Mouse (Mus musculus): Measurements from ENCODE around the gene Chchd6. TPM values are rescaled to one million over a fixed set of nuclear protein-coding genes. Genes with fewer than 3 reads are reported as not detected.
A peak's percentile ranks its signal among the peaks of the same experiment; 100 is the strongest.

Gene Chchd6
- total RNA-seq (2021): 10 to 100 TPM; 79.1 to 83.9 TPM

GRCm38 (mm10) chr6:89595018-89595776 lies at the start of gene Chchd6:
Gene Chchd6, minus strand, starts transcription at chr6:89595652.
- peak; percentile 96 to 98 for DNase-seq (ENCODE audit: low spot score in 2 of 2)
- intact Hi-C loops (cut with DNase I): no loop called here

GRCm38 (mm10) chr6:89644271-89645075 lies 49.0 kb upstream of the Chchd6 start:
- intact Hi-C loops (cut with DNase I): no loop called here
- DNase-seq (ENCODE audit: low spot score in 2 of 2): peak; percentile 76 to 79

- peak; percentile 84 for DNase-seq (ENCODE audit: low spot score in 2 of 2)
- intact Hi-C loops (cut with DNase I): no loop called here
Measured at GRCm38 (mm10) chr6:89643798-89644270, 48.4 kb upstream of the Chchd6 start, which contains the start of gene Txnrd3. Gene Txnrd3, plus strand, starts transcription at chr6:89643988.

DNA sequence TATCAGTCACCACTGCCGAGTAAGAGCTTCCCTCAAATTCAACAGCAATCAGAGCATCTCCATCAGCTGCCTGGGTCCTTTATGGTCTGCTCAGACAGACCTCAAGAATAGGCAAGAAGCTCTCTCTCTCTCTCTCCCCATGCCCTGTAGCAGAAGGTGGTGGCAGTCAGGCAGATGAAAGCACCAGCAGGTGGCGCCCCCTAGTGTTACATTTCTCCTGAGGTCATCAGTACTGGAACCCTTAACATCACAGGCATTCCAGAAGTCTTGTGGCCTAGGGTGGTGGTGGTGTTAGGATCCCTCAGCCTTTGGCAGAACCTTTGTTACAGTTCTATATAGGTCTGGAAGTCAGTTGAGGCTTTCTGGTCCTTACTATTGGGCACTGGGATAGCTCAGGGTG lies 43.6 kb upstream of the Chchd6 start:
- peak; percentile 50 to 57 for DNase-seq (ENCODE audit: low spot score in 2 of 2)
- intact Hi-C loops (cut with DNase I): loop anchor here (10.0 kb wide), 1 partner anchor 594 kb away; no protein-coding TSS in a partner anchor

- intact Hi-C loops (cut with DNase I): loop anchor here (10.0 kb wide), 1 partner anchor 593 kb away; no protein-coding TSS in a partner anchor
Measured at GRCm38 (mm10) chr6:89637977-89638376, 42.5 kb upstream of the Chchd6 start.

DNA sequence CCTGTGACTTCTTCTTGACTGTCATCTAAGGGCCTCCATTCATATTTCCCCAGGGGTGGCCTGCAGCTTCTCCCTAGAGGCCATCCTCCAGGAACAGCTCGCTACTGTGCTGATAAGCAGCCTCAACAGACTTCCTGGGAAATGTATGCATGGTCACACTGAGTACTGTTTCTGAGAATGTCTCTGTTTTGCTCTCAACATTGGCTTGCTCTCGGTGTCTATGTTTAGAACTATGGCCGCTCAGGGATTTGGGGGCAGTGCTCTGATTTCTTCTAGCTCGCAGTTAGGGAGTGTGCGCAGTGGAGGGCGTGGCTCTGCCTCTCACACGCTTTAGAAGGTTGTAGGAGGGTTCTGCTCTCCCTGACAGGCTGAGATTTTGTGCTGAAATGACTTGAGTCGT lies 38.9 kb upstream of the Chchd6 start:
- intact Hi-C loops (cut with DNase I): loop anchor here (5.0 to 10.0 kb wide), 4 partner anchors 77 to 652 kb away; partner anchors contain the start of gene Plxna1
- peak in 1 of 2 experiments; percentile 50 for DNase-seq (ENCODE audit: low spot score in 2 of 2)

More at GRCm38 (mm10) chr6:89637977-89638376, 42.5 kb upstream of the Chchd6 start:
- no peak for DNase-seq (ENCODE audit: low spot score in 2 of 2)

GRCm38 (mm10) chr6:89633115-89633514 lies 37.7 kb upstream of the Chchd6 start:
- intact Hi-C loops (cut with DNase I): loop anchor here (2.0 to 10.0 kb wide), 5 partner anchors 76 to 706 kb away; partner anchors contain the start of gene Plxna1
- no peak for DNase-seq (ENCODE audit: low spot score in 2 of 2)

- intact Hi-C loops (cut with DNase I): loop anchor here (2.0 to 10.0 kb wide), 5 partner anchors 75 to 705 kb away; partner anchors contain the start of gene Plxna1
- peak; percentile 90 to 95 for DNase-seq (ENCODE audit: low spot score in 2 of 2)
Measured at GRCm38 (mm10) chr6:89631809-89632562, 36.5 kb upstream of the Chchd6 start.

GRCm38 (mm10) chr6:89628045-89628785 lies 32.8 kb upstream of the Chchd6 start:
- intact Hi-C loops (cut with DNase I): no loop called here
- DNase-seq (ENCODE audit: low spot score in 2 of 2): no peak

DNA sequence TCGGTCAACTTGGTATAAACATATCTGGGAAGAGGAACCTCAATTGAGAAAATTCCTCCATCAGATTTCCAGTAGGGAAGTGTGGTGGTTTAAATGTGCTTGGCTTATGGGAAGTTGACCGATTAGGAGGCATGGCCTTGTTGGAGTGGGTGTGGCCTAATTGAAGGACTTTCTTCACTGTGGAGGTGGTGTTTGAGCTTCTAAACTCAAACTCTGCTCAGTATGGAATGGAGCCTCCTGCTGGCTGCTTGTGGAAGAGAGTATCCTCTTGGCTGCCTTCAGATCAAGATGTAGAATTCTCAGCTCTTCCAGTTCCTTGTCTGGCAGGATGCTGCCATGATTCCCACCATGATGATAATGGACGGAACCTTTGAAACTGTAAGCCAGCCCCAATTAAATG lies 27.2 kb upstream of the Chchd6 start:
- intact Hi-C loops (cut with DNase I): no loop called here

GRCm38 (mm10) chr6:89615373-89615755 lies 19.9 kb upstream of the Chchd6 start:
- DNase-seq (ENCODE audit: low spot score in 2 of 2): no peak
- intact Hi-C loops (cut with DNase I): no loop called here

More for the DNA sequence above, 27.2 kb upstream of the Chchd6 start:
- no peak for DNase-seq (ENCODE audit: low spot score in 2 of 2)

DNA sequence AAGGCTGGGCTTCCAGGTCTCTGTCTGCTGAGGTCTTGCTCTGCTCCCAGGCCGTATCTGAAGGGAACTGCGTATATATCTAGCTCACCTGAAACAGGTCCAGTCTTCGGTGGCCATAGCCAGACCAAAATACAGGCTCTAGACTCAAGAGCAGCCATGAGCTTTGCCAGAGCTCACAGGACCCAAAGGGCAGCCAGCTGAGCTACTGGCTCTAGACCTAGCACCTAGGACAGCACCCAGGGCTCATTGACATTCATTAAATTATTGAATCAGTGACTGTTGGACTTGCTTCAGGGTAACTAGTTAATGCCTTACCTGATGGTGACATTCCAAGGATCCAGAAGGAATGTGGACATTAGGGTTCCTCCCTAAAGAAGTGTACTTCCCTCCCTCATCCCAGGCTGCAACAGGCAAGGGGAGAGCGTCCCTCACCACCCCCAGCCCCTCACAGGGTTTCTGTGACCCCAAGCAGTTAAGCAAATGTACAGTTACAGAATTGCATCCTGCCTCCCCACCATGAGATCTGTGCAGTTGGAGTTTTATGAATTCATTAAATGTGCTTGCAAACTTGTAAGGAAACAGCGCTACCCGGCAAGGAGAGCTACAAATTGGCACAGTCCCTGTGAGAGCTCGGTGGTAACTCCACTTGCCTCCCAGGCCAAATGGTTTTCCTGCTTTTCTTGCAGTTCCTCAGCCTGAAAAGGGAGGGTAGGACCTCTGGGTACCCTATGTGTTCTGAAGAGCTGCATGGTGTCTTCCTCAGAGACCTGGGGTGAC lies 19.3 kb upstream of the Chchd6 start:
- intact Hi-C loops (cut with DNase I): no loop called here
- DNase-seq (ENCODE audit: low spot score in 2 of 2): no peak

- no peak for DNase-seq (ENCODE audit: low spot score in 2 of 2)
- intact Hi-C loops (cut with DNase I): no loop called here
Measured at GRCm38 (mm10) chr6:89614107-89614471, 18.6 kb upstream of the Chchd6 start.

- intact Hi-C loops (cut with DNase I): no loop called here
- DNase-seq (ENCODE audit: low spot score in 2 of 2): peak; percentile 61 to 63
Measured at GRCm38 (mm10) chr6:89613336-89614106, 18.1 kb upstream of the Chchd6 start.

DNA sequence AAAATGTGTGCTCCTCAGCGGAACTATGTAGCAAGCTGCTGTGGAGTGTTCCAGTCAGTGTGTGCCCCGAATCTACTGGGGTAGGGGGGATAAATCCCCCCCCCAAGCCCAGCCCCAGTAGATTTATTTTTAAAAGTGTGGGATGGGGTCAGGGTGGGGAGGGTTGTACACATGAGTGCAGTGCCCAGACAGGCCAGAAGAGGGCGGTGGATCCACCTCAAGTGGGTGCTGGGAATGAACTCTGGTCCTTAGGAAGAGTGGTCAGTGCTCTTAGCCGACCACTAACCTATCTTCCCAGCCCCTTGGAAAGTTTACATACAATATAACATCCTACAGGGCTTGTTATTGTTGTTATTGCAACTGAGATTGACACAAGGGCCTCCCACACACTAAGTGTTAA lies 12.5 kb upstream of the Chchd6 start:
- no peak for DNase-seq (ENCODE audit: low spot score in 2 of 2)
- intact Hi-C loops (cut with DNase I): no loop called here

DNA sequence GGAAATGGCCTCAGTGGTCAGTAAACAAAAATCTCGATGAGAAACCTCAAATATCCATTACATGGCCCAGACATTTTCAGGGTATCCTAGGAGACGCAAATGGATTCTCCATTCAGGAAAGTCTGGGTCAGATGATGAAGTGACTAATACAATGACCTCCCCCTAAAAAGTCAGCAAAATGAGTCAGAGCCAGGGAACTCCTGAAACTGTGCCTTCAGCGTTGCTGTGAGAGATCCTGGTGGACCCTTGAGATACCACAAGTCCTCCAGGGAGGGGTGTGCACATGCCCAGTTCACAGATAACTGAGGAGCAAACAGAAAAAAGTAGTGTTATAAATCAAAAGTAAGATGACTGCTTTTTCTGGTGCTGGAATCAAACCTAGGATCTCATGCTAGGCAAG lies 10.6 kb upstream of the Chchd6 start:
- intact Hi-C loops (cut with DNase I): no loop called here
- DNase-seq (ENCODE audit: low spot score in 2 of 2): no peak

GRCm38 (mm10) chr6:89596510-89596909 lies 1.1 kb upstream of the Chchd6 start:
- intact Hi-C loops (cut with DNase I): no loop called here

More at GRCm38 (mm10) chr6:89596510-89596909, 1.1 kb upstream of the Chchd6 start:
- DNase-seq (ENCODE audit: low spot score in 2 of 2): no peak
